Mouse (Mus musculus) kidney, postnatal 25 days (tissue): ENCODE measurements around the gene Oca2.

Experiments
- DNase-seq, 2 experiments: peaks; one replicate each; pipeline ENCODE4 v3.0.0; 2021; ENCODE audit warnings: mixed read lengths in 2 of 2

Oca2 gene

DNA sequence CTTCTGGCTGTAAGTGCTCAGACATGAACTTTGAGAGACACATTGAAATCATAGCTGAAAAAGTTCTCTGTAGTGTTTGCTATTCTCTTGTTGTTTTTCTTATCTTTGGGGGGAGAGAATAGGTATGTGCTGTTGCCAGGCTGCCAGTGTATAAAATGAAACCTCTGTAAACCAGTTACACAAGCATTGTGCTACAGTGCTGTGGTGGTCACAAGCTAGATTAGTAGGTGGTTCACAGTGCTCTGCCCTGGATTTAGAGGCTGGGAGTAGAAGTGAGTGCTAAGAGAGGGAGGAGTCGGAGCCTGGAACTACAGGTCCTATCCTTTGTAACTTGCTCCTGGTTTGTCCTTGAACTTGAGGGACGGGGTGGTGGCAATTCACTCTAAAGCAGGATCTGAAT, 148.7 kb downstream of the Oca2 start:
- no peak for DNase-seq

DNA sequence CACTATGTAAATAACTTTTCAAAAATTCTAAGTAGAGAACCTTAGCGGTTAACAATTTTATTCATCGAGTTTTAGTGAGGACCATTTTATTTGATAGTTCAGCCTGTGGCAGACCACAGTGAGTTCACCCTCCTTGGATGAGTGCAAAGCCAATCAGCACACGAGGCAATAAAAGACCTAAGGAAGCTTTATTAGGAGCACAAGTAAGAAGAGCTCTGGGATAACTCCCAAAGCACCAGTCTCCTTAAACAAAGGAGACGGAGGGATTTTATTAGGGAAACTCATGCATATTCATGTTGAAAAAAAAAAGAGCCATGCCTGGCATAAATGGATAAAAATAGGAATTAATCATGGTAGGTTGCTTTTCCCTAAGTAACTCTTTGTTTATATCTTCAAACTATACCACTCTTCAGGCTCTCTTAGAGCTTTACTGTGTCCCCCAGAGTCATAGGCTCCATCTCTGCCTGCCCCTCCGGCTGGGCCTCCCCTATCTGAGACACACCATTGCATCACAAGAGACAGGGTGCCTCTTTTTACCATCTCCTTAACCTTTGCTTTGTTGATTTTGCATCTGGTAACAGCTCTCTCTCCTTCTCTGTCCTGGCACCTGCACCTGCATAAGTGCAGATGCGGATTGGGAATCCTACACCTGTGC, 178.7 kb downstream of the Oca2 start:
- DNase-seq = no peak

DNA sequence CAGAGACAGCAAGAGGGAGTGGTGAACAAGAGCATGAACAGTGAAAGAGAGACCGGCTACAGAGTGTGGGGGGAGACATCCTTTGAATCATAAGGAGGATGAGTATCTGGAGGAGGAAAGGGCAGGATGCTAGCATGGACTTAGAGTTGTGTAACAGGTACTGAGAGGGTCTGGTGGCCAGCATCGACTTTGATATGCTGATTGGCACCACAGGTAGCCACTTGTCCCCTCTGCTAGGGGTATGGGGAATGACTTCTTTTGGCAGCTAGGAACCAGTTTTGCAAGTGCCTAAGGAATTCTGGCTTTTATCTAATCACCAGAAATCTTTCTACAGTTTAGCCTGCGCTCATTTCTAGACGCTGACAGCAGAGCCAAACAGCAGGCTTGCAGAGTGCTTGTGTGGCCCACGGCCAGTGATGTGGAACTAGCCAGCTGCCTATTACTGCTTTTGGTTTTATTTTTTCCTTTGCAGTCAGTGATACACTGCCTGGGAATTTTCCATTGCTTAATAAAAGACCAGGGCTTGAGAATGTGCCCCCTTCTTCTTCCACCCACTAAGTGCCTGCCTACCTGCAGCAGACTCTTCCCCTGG, 179.8 kb downstream of the Oca2 start:
- DNase-seq = peak; percentile 5 to 58

- no peak for DNase-seq
These were observed 182.4 kb downstream of the Oca2 start for GRCm38 (mm10) chr7:56421946-56422345.

DNA sequence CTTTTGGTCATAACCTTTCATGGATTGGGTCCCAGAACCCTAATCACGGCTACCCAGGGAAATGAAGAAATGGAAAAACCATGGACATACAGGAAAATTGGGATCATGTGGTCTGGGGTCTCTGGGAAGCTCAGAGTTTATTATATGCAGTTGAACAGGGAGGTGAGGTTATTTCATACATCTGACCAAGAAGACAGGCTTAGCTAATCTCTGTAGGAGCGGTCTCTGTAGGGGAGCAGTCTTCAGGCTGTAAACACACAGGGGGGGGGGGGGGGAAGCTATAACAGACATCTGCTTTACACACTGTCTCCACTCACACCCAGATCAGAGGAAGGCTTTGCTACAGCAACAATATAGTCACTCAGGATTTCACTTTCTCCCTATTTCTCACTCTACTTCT, 184.0 kb downstream of the Oca2 start:
- DNase-seq = no peak

DNA sequence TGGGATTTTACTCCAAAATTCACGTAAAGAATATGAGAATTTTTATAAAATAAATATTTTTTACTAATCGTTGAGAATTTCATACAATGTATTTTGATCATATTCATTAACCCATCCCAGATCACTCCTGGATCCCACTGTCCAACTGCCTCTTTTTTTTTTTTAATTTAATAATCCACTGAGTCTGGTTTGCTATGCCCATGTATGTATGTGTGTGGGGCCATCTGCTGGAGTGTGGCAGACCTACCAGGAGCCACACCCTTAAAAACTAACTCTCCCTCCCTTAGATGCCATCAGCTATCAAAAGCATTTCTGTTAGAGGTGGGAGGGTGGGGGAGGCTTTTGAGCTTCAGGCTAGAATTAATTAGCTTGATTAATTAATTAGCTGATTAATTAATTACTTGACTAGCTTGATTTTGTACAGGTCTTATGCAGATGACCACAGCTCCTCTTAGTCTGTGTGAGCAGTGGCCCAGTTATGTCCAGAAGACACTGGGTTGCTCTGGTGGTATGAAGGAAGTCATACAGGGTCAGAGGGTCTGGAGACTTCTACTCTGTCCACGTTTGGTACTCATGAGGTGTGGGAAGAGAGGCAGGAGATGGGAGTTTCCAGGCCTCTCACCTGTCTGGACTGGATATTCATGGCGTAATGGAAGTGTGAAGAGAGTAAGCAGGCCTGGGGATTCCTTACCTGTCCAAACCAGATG, 221.4 kb downstream of the Oca2 start:
- DNase-seq = no peak

DNA sequence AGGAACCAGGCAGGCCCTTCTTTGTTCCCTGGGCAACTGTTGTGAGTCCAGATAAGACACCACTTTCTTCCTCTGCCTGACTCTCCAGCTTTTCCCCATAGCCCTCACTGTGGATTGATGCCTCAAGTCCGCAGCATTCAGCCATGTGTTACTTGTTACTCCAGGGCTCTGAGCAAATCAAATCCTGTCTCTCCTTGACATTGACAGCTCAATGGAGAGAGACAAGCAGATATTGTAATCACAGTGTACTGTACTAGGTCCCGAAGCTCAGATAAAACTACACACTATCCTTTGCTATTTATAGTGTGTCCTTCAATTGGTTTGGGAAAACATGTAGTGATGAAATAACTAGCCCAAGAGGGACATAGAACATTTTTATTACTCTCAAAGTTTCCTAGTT, 258.7 kb downstream of the Oca2 start:
- DNase-seq = no peak

- no peak for DNase-seq
These were observed 259.8 kb downstream of the Oca2 start for GRCm38 (mm10) chr7:56499319-56499718.

GRCm38 (mm10) chr7:56499767-56500166, 260.2 kb downstream of the Oca2 start:
- no peak for DNase-seq

GRCm38 (mm10) chr7:56500438-56500837, 260.9 kb downstream of the Oca2 start:
- DNase-seq = no peak

DNA sequence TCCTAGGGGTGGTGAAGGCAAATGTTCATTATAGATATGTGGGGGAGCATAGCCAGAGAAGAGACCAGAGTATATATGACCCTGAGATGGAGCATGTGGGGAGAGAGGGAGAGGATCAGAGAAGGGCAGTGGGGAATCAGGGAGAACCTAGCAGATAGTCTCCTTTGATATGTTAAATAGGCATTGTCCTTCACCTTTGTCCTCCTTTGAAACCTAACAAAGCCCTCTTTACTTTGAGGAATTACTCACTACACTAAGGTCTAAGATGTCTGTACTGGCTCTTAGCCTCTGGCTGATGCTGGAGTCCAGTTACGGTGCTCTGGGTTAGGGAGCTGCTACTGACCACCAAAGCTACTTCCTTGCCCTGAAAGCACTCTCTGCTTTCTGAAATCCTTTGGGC, 279.0 kb downstream of the Oca2 start:
- no peak for DNase-seq

- DNase-seq = no peak
These were observed 280.2 kb downstream of the Oca2 start for GRCm38 (mm10) chr7:56519741-56520140.

- no peak for DNase-seq
These were observed 295.3 kb downstream of the Oca2 start for GRCm38 (mm10) chr7:56534856-56535255.

- DNase-seq = no peak
These were observed 309.7 kb downstream of the Oca2 start for GRCm38 (mm10) chr7:56549226-56549625.

DNA sequence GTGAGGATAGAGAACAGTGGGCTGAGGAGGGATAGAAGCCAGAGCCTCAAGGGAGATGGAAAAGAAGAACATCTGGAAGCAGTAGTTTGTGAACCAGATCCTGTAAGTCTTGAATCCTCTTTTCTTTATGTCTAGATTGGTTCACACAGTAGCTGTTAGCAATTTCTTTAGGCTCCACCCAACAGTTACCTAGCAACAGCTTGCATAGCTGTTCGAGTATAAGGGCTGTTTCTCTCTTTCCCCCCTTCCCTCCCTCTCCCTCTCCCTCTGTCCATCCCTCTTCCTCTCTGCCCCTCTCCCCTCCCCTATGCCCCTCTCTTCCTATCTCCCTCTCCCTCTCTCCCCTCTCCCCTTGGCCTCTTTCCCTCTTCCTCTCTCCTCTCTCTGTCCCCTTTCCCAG, 312.2 kb downstream of the Oca2 start:
- no peak for DNase-seq
